ENCODE assay signal across 8 mouse cellular contexts in genomic region chrX:13071241-13071775, GRCm38 (mm10). TPM values are rescaled to one million over a fixed set of nuclear protein-coding genes. Genes with fewer than 3 reads are reported as not detected.
DNase-seq lines count a peak whose midpoint lies in the region; ATAC-seq and TF ChIP-seq lines count a peak whose summit lies in the region.

Gene Usp9x (plus strand): TSS chrX:13071498.

- H3K36me3 ChIP-seq in C2C12 (ENCODE audit: control insufficient read depth, insufficient read depth): no peaks in the 10 kb centered on the region
- H3K36me3 ChIP-seq in embryonic facial prominence, embryonic 15.5 days: no peaks in the 10 kb centered on the region
- no peaks in the 10 kb centered on the region for H3K36me3 ChIP-seq in heart, embryonic 13.5 days
- H3K36me3 ChIP-seq in kidney, postnatal 0 days (ENCODE audit: insufficient read depth, low read length): no peaks in the 10 kb centered on the region
- no peaks in the 10 kb centered on the region for H3K36me3 ChIP-seq in neural tube, embryonic 15.5 days

- WGBS in embryonic facial prominence, embryonic 15.5 days: 3% methylated on average over 15 of the region's 36 CpGs
- 21% methylated on average over 21 of the region's 36 CpGs for WGBS in heart, embryonic 13.5 days
- 26% methylated on average over 29 of the region's 36 CpGs for WGBS in kidney, postnatal 0 days
- WGBS in neural tube, embryonic 15.5 days: 12% methylated on average over 29 of the region's 36 CpGs

- peak; percentile 91 for DNase-seq in kidney, postnatal 0 days (ENCODE audit: low spot score)
- peak; percentile 85 to 89 for DNase-seq in lung, adult 18-20 months
- peak; percentile 90 for DNase-seq in thymus, postnatal 4 days

- peaks cover 36% of the 10 kb centered on the region for H3K79me3 ChIP-seq in C2C12 (ENCODE audit: low read depth)

- H3K9me3 ChIP-seq in embryonic facial prominence, embryonic 15.5 days (replicated peaks): no peaks in the 10 kb centered on the region
- H3K9me3 ChIP-seq in heart, embryonic 13.5 days: no peaks in the 10 kb centered on the region
- H3K9me3 ChIP-seq in kidney, postnatal 0 days (replicated peaks; ENCODE audit: low read length): no peaks in the 10 kb centered on the region
- no peaks in the 10 kb centered on the region for H3K9me3 ChIP-seq in neural tube, embryonic 15.5 days (replicated peaks)

- peaks cover 47% of the 10 kb centered on the region for H3K79me2 ChIP-seq in C2C12 (ENCODE audit: control insufficient read depth, insufficient read depth)

- H3K4me1 ChIP-seq in embryonic facial prominence, embryonic 15.5 days: no peaks in the 10 kb centered on the region
- no peaks in the 10 kb centered on the region for H3K4me1 ChIP-seq in heart, embryonic 13.5 days
- H3K4me1 ChIP-seq in kidney, postnatal 0 days (replicated peaks; ENCODE audit: insufficient read depth, low read length): no peaks in the 10 kb centered on the region
- H3K4me1 ChIP-seq in neural tube, embryonic 15.5 days: peaks cover 3% of the 10 kb centered on the region; the same call in 1 of the 2 replicates

- H3K27ac ChIP-seq in embryonic facial prominence, embryonic 15.5 days (replicated peaks): peak within 1 kb of the TSS; percentile 95
- peak within 1 kb of the TSS; percentile 96 for H3K27ac ChIP-seq in heart, embryonic 13.5 days (replicated peaks)
- peak within 1 kb of the TSS; percentile 96 for H3K27ac ChIP-seq in kidney, postnatal 0 days
- H3K27ac ChIP-seq in neural tube, embryonic 15.5 days (replicated peaks): peak within 1 kb of the TSS; percentile 94

- no peaks in the 10 kb centered on the region for H3K27me3 ChIP-seq in C2C12 (ENCODE audit: control insufficient read depth, insufficient read depth, insufficient read length)
- no peaks in the 10 kb centered on the region for H3K27me3 ChIP-seq in embryonic facial prominence, embryonic 15.5 days
- H3K27me3 ChIP-seq in heart, embryonic 13.5 days (replicated peaks): peaks cover 22% of the 10 kb centered on the region
- no peaks in the 10 kb centered on the region for H3K27me3 ChIP-seq in kidney, postnatal 0 days (ENCODE audit: insufficient read depth, low read length)
- H3K27me3 ChIP-seq in neural tube, embryonic 15.5 days (replicated peaks): no peaks in the 10 kb centered on the region

- TF ChIP-seq CTCF in C2C12 (IDR thresholded peaks at IDR 0.05; ENCODE audit: control insufficient read depth, insufficient read depth, insufficient read length): peak; percentile 33
- peak; percentile 74 for TF ChIP-seq CTCF in kidney, postnatal 0 days (IDR thresholded peaks at IDR 0.05; ENCODE audit: low read depth)

- peak within 1 kb of the TSS; percentile 66 for H3K9ac ChIP-seq in embryonic facial prominence, embryonic 15.5 days
- peak within 1 kb of the TSS; percentile 95 for H3K9ac ChIP-seq in heart, embryonic 13.5 days
- peak within 1 kb of the TSS; percentile 87 for H3K9ac ChIP-seq in kidney, postnatal 0 days (ENCODE audit: low read depth, low read length)
- peak within 1 kb of the TSS; percentile 72 for H3K9ac ChIP-seq in neural tube, embryonic 15.5 days (replicated peaks)

- peak; percentile 37 for ATAC-seq in activated CD4-positive, CD25-positive, alpha-beta regulatory T cell, adult 4 months
- peak; percentile 92 for ATAC-seq in embryonic facial prominence, embryonic 15.5 days (ENCODE audit: insufficient number of reproducible peaks, low FRiP score, low TSS enrichment, low read depth)
- ATAC-seq in heart, embryonic 13.5 days (ENCODE audit: extremely low read depth, insufficient number of reproducible peaks, low FRiP score, low TSS enrichment): peak; percentile 85
- peak; percentile 93 for ATAC-seq in kidney, postnatal 0 days (replicated peaks; ENCODE audit: low FRiP score, low read depth)
- ATAC-seq in neural tube, embryonic 15.5 days (ENCODE audit: low FRiP score): peak; percentile 89

- H3K4me2 ChIP-seq in embryonic facial prominence, embryonic 15.5 days (replicated peaks): peak within 1 kb of the TSS; percentile 47
- peak within 1 kb of the TSS; percentile 70 for H3K4me2 ChIP-seq in heart, embryonic 13.5 days
- peak within 1 kb of the TSS; percentile 54 for H3K4me2 ChIP-seq in kidney, postnatal 0 days (ENCODE audit: low read length)
- H3K4me2 ChIP-seq in neural tube, embryonic 15.5 days: peak within 1 kb of the TSS; percentile 53

- peak within 1 kb of the TSS; percentile 53 for H3K4me3 ChIP-seq in C2C12 (ENCODE audit: insufficient read depth, poor library complexity, severe bottlenecking)
- peak within 1 kb of the TSS; percentile 67 for H3K4me3 ChIP-seq in embryonic facial prominence, embryonic 15.5 days (replicated peaks)
- peak within 1 kb of the TSS; percentile 78 for H3K4me3 ChIP-seq in heart, embryonic 13.5 days
- H3K4me3 ChIP-seq in kidney, postnatal 0 days (replicated peaks; ENCODE audit: low read depth, low read length): peak within 1 kb of the TSS; percentile 73
- peak within 1 kb of the TSS; percentile 65 for H3K4me3 ChIP-seq in neural tube, embryonic 15.5 days (replicated peaks)

- H3ac ChIP-seq in C2C12 (ENCODE audit: control insufficient read depth, insufficient read length, low read depth): peak within 1 kb of the TSS; percentile 84

TF ChIP-seq in C2C12, 6 proteins besides CTCF, POLR2A, EP300 and RAD21:
- TF ChIP-seq MAX (IDR thresholded peaks at IDR 0.05) (peak; percentile 27), MYOG (IDR thresholded peaks at IDR 0.05; ENCODE audit: control insufficient read depth, extremely low read depth, insufficient read length) (no peak), CEBPB (IDR thresholded peaks at IDR 0.05; ENCODE audit: low read depth) (no peak), FOSL1 (IDR thresholded peaks at IDR 0.05; ENCODE audit: insufficient read depth, low read length, poor library complexity, severe bottlenecking) (no peak), USF1 (IDR thresholded peaks at IDR 0.05; ENCODE audit: low read depth) (no peak), MYOD1 (IDR thresholded peaks at IDR 0.05; ENCODE audit: control insufficient read depth, insufficient read length, low read depth) (no peak)

RNA-seq across cellular contexts. Expression of gene Usp9x, which starts in this region (rescaled TPM):
- polyA plus RNA-seq in C2C12 (2012; fragmentation: generic; extraction: Trizol): 19.7 TPM
- polyA plus RNA-seq in activated CD4-positive, CD25-positive, alpha-beta regulatory T cell, adult 4 months (2017; shearing (Covaris generic)): 10 to 100 TPM; 27.6 to 31.0 TPM
- polyA plus RNA-seq in embryonic facial prominence, embryonic 15.5 days (2015; fragmentation: Nextera tagmentation; extraction: Ambion mirVana): 22.9 and 25.7 TPM in 2 replicates
- polyA plus RNA-seq in heart, embryonic 13.5 days (2015; fragmentation: Nextera tagmentation; extraction: Ambion mirVana): 17.8 and 18.6 TPM in 2 replicates
- polyA plus RNA-seq in kidney, postnatal 0 days (2015; fragmentation: Nextera tagmentation; extraction: Ambion mirVana): 23.2 and 23.8 TPM in 2 replicates
- 25.8 and 27.3 TPM in 2 replicates for polyA plus RNA-seq in neural tube, embryonic 15.5 days (2015; fragmentation: Nextera tagmentation; extraction: Ambion mirVana)

Comparison
In these comparisons a context has a peak if more than half of its experiments do, and no peak if none do; other contexts are left out.
1. Peak in every context shown above with its lines: DNase-seq, ATAC-seq, H3K4me3 ChIP-seq and H3K27ac ChIP-seq.
2. ATAC-seq: peak in every context shown above with its lines; median percentile 93 in kidney, postnatal 0 days; 92 in embryonic facial prominence, embryonic 15.5 days; 89 in neural tube, embryonic 15.5 days; 85 in heart, embryonic 13.5 days; 37 in activated CD4-positive, CD25-positive, alpha-beta regulatory T cell, adult 4 months.